Mouse (Mus musculus) CH12.LX (cell line): ENCODE measurements around the gene Pdzd2.

Experiments used
- ELF1 ChIP-seq: IDR thresholded peaks from 2 replicates; pipeline ENCODE4 v1.6.1; 2014; ENCODE audit warnings: low read depth, mild to moderate bottlenecking, inconsistent platforms, low read length, improper control_type of control experiment
- ETS1 ChIP-seq: conservative IDR thresholded peaks from 2 replicates; pipeline ENCODE4 v1.6.1; 2012; ENCODE audit warnings: low read depth, mild to moderate bottlenecking, inconsistent platforms, low read length, improper control_type of control experiment, moderate library complexity
- MEF2A ChIP-seq: IDR thresholded peaks from 2 replicates; pipeline ENCODE4 v1.6.1; 2014; ENCODE audit warnings: low read depth, mild to moderate bottlenecking, inconsistent platforms, low read length, improper control_type of control experiment, borderline replicate concordance
- POLR2A ChIP-seq: IDR thresholded peaks from 2 replicates; pipeline ENCODE4 v1.6.1; 2011; ENCODE audit warnings: low read depth, mild to moderate bottlenecking, improper control_type of control experiment, low read length
- ZC3H11A ChIP-seq: IDR thresholded peaks from 2 replicates; pipeline ENCODE4 v1.6.1; 2012; ENCODE audit warnings: low read depth, mild to moderate bottlenecking, inconsistent platforms, low read length, improper control_type of control experiment

DNA sequence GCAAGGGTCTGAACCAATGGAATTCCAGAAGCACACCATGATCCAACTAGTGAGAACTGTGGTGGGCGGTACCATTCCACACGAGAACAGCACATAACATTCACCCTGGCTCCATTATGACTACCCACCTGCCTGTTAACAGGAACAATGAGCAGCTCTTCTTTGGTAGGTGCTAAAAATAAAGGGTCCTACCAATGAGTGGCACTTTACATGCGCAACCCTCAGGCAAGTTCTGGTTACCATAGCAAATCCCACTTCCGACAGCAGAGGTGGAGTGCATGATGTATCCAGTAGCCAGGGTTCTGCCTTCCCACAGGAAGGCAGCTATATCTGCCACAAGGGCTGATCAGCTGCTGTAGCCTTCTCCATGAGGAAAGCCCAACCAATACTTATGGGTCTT lies 11.3 kb downstream of the Pdzd2 start:
- TF ChIP-seq POLR2A (no peak), ELF1 (no peak), ETS1 (no peak), ZC3H11A (no peak), MEF2A (no peak)
